Mouse (Mus musculus) thymus, adult 2 months (tissue): Measurements from ENCODE around the gene Fgf12.

Source experiments
- CTCF ChIP-seq: fragments of 200-500 bp; IDR thresholded peaks from 2 replicates; pipeline ENCODE4 v1.5.1; 2012; ENCODE audit warnings: mild to moderate bottlenecking, control low read depth, low read length, moderate library complexity, borderline replicate concordance; ENCODE audit not compliant: control insufficient read depth, poor library complexity, insufficient read depth; ENCODE audit errors: extremely low read depth
- POLR2A ChIP-seq: fragments of 200-500 bp; IDR thresholded peaks from 2 replicates; pipeline ENCODE4 v1.6.1; 2012; ENCODE audit warnings: mild to moderate bottlenecking, low read length, control low read depth, moderate library complexity; ENCODE audit not compliant: control insufficient read depth, poor library complexity, insufficient read depth; ENCODE audit errors: extremely low read depth

DNA sequence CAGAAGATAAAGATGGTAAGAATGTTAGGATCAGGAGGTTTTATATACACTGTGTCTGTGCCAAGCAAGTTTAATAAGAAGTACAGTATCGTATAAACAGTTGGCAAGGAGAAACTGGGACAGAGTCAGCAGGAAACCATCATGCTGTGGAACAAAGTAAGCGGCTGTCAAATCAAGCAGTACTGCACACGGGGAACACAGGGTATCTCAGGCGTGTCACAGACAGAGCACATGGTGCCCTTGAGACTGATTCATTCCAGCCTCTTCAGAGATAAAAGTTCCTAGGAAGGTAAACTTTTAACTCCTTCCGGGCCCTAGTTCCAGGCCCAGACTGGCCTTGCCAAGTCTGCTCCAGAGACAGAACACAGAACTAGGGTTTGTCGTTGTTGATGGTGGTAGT lies 240.4 kb downstream of the Fgf12 start:
- TF ChIP-seq CTCF (no peak), POLR2A (no peak)
